Mouse (Mus musculus): ENCODE measurements at regions not wholly inside any gene's neighbourhood (a gene's known extent, or its start where the extent isn't known, plus 50 kb on each side); places are given as distances from the start of the nearest gene placed in this dataset.

DNA sequence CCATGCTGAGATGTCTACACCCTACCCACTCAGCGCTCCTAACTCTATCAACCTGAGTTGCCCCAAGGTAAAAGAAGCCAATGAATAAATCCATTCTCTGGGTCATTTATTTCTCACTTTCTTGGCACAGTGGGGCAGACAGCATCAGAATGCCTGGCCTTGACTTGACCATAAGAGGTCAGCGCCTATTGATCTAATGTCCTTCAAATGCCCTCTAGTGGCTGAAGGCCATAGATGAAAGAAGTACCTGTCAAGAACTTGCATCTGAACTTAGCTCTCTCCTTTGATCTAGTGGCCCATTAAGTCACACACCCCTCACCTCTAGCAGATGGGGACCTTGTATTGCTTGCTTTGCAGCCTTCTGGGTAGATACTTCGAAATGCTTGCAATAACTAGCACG, 159.5 kb upstream of the Smarca2 start:
- WGBS, result 84% methylated on average over 4 of the region's 4 CpGs
- Histone ChIP-seq H3K36me3 (ENCODE audit: poor library complexity, severe bottlenecking) (no peaks in the 10 kb centered on the region), H3K4me3 (no peak overlapping the region), H3K4me2 (no peak overlapping the region), H3K9me3 (replicated peaks) (no peaks in the 10 kb centered on the region), H3K27ac (no peak overlapping the region), H3K27me3 (no peaks in the 10 kb centered on the region), H3K9ac (no peak overlapping the region), H3K4me1 (no peaks in the 10 kb centered on the region)
- ATAC-seq, result no peak

DNA sequence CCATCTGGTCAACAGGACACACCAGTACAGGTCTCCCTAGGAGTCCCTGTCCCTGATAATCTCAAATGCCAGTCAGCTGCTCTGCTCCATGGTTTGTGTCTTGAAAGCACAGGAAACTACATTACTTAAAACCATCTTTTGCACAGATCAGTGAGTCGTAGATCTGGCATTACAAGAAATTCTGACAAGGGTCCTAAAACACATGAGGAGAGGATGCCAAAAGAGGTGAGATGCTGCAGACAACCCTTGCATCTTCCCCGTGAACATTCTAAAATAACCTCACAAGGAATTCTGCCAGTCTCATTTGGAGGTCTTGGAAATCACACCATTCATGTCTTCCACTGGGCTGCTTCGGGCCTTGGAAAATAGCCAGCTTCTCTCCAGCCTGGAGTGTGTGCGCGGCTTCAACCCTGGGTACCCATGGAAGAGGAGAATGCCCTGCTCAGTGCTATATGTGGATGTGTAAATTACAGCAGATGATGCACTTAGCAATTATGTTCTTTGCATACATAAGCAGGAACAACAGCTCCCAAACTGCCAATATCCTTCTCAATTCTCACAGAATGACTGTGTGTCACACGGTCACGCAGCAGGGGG, 157.3 kb upstream of the Smarca2 start:
- H3K27ac ChIP-seq, result no peak overlapping the region
- no peaks in the 10 kb centered on the region for H3K9me3 ChIP-seq (replicated peaks)
- H3K9ac ChIP-seq, result no peak overlapping the region
- peak; percentile 75 for ATAC-seq
- 74% methylated on average over 7 of the region's 7 CpGs for WGBS
- H3K4me3 ChIP-seq, result no peak overlapping the region
- no peaks in the 10 kb centered on the region for H3K27me3 ChIP-seq
- H3K4me1 ChIP-seq, result no peaks in the 10 kb centered on the region
- no peak overlapping the region for H3K4me2 ChIP-seq
- H3K36me3 ChIP-seq (ENCODE audit: poor library complexity, severe bottlenecking), result no peaks in the 10 kb centered on the region

DNA sequence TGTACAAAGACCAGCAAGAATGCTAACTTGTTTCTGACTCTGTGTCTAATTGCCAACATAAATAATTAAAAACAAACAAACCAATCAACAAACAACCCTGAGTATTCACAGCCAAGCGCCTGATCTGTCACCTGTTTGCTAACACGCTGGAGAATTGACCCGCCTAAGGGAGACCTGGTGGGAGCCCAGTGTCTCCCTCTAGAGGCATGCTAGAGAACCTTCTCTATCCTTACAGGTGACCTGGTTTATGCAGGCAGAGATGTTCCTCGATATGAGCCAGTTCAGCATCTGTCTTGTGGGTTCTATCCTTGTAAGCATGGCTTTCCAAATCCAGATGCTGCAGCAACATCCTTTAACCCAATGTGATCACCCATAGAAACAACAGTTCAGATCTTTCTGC, 143.1 kb upstream of the Smarca2 start:
- Histone ChIP-seq H3K4me2 (no peak overlapping the region), H3K27ac (no peak overlapping the region), H3K27me3 (no peaks in the 10 kb centered on the region), H3K9ac (no peak overlapping the region), H3K36me3 (ENCODE audit: poor library complexity, severe bottlenecking) (no peaks in the 10 kb centered on the region), H3K4me1 (peaks cover 20% of the 10 kb centered on the region), H3K4me3 (no peak overlapping the region), H3K9me3 (replicated peaks) (no peaks in the 10 kb centered on the region)
- 56% methylated on average over 4 of the region's 4 CpGs for WGBS
- no peak for ATAC-seq

DNA sequence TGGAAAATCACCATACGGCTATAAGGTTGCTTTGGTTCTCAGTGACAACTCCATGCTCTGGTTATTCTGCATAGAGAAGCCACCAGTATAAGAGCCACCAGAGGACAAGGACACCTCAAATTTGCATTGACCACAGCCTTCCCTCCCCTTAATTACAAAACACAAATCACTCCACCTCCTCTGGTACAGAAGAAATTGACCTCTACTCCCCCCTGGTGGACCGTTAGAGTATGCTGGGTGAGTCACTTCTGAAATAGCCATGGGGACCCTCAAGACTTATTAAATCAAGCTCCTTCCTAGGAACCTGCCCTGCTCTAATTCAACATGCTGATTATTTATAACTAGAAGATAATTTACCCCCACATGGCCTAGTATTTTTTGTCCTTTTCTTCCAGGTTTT, 139.6 kb upstream of the Smarca2 start:
- Histone ChIP-seq H3K27me3 (no peaks in the 10 kb centered on the region), H3K4me3 (no peak overlapping the region), H3K4me2 (no peak overlapping the region), H3K4me1 (peaks cover 34% of the 10 kb centered on the region), H3K36me3 (ENCODE audit: poor library complexity, severe bottlenecking) (no peaks in the 10 kb centered on the region), H3K27ac (no peak overlapping the region), H3K9ac (no peak overlapping the region), H3K9me3 (replicated peaks) (no peaks in the 10 kb centered on the region)
- ATAC-seq, result peak; percentile 33; the same call in 1 of the 2 replicates
- 51% methylated on average over 2 of the region's 2 CpGs for whole genome bisulfite sequencing

DNA sequence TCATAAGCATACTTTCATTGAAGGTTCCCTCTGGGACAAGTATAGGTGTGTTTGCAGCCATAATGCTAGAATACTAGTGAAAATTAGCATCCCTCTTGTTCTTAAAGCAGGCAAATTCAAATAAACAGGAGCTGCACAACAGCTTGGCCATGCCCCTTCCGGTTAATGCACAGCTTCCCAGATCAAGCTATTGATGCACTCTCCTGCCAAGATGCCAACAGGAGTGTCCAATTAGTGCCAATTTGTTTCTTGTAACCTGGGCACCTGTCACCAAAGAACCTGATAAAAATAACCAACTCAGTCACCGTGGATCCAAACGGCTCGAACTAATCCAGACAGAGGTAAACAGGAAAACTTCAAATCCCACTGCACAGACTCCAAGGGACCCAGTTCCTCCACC, 138.6 kb upstream of the Smarca2 start:
- 0 out of 2 replicates have a peak overlapping the region, but pooled peaks have one; percentile 35 for H3K4me2 ChIP-seq
- 51% methylated on average over 4 of the region's 4 CpGs for WGBS
- H3K9ac ChIP-seq, result no peak overlapping the region
- no peak for ATAC-seq
- H3K9me3 ChIP-seq (replicated peaks), result no peaks in the 10 kb centered on the region
- no peak overlapping the region for H3K4me3 ChIP-seq
- peaks cover 34% of the 10 kb centered on the region for H3K4me1 ChIP-seq
- 0 out of 2 replicates have a peak overlapping the region, but pooled peaks have one; percentile 63 for H3K27ac ChIP-seq
- no peaks in the 10 kb centered on the region for H3K36me3 ChIP-seq (ENCODE audit: poor library complexity, severe bottlenecking)
- H3K27me3 ChIP-seq, result no peaks in the 10 kb centered on the region

DNA sequence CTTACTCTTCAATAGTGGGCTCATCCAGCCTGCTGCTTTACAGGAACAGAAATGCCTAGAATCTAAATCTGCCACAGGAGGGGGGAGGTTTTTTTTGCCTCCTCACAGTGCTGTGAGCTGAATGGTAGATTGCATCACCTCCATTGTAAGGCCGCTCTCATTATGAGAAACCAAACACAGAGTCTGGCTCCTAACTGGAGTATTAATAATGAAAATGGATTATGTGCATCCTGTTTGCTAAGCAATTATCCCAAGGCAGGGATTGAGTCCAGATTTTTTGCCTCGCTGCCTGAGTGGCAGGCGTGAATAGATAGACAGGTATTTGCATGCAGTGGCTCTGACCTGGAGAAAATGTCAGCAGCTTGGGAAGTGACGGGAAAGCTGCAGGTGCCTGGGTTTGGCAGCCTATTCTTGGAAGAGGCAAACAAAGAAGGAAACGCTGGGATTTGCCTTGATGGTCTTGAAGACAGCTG, 137.6 kb upstream of the Smarca2 start:
- Histone ChIP-seq H3K27ac (peak overlapping the region; percentile 63), H3K4me3 (no peak overlapping the region), H3K9ac (peak overlapping the region; percentile 31), H3K9me3 (replicated peaks) (no peaks in the 10 kb centered on the region), H3K27me3 (no peaks in the 10 kb centered on the region), H3K4me2 (peak overlapping the region; percentile 35), H3K4me1 (peaks cover 34% of the 10 kb centered on the region), H3K36me3 (ENCODE audit: poor library complexity, severe bottlenecking) (no peaks in the 10 kb centered on the region)
- peak; percentile 85 for ATAC-seq
- 1% methylated on average over 5 of the region's 5 CpGs for WGBS

DNA sequence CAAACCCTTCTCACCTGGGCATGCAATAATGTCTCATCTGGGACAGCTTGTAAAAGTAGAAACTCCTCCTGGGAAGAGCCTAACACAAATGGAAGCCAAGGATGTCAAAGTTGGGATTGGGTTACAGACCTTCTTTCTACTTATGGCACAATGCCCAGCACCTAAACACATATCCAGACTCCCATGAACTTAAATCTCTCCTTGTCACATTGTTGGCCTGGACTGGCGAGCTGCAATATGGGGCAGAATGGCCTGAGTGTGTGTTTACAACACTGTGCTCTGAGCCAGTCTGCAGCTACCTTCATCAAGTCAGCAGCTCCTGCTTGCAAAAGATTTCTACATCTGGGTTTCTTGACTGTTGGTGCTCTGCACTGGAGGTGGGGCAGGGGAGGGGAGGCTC, 132.2 kb upstream of the Smarca2 start:
- Histone ChIP-seq H3K36me3 (ENCODE audit: poor library complexity, severe bottlenecking) (no peaks in the 10 kb centered on the region), H3K4me3 (no peak overlapping the region), H3K27ac (no peak overlapping the region), H3K9me3 (replicated peaks) (no peaks in the 10 kb centered on the region), H3K9ac (no peak overlapping the region), H3K4me2 (no peak overlapping the region), H3K4me1 (peaks cover 15% of the 10 kb centered on the region), H3K27me3 (no peaks in the 10 kb centered on the region)
- WGBS, result 90% methylated on average over 1 of the region's 1 CpGs
- ATAC-seq, result no peak

DNA sequence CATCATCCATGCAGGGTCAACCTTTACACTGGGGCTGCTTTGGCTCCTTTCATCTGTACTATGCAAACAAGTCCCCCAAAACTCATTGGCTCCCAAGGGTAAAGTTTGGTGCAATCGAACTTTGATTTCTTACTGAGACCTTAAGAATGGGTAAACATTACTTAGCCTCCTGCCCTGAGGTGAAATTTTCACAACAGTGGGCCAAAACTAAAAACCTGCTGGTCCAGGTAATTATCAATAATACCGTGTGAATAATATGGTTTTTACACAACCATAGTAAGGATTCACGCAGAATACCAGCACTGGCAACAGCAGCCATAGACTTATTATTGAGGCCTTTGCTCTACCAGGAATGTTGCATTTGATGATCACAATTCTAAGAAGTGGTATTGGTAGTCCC, 131.6 kb upstream of the Smarca2 start:
- Histone ChIP-seq H3K36me3 (ENCODE audit: poor library complexity, severe bottlenecking) (no peaks in the 10 kb centered on the region), H3K4me3 (no peak overlapping the region), H3K27me3 (no peaks in the 10 kb centered on the region), H3K9ac (no peak overlapping the region), H3K4me2 (no peak overlapping the region), H3K9me3 (replicated peaks) (no peaks in the 10 kb centered on the region), H3K4me1 (peaks cover 15% of the 10 kb centered on the region), H3K27ac (no peak overlapping the region)
- no peak for ATAC-seq
- 95% methylated on average over 3 of the region's 3 CpGs for WGBS

DNA sequence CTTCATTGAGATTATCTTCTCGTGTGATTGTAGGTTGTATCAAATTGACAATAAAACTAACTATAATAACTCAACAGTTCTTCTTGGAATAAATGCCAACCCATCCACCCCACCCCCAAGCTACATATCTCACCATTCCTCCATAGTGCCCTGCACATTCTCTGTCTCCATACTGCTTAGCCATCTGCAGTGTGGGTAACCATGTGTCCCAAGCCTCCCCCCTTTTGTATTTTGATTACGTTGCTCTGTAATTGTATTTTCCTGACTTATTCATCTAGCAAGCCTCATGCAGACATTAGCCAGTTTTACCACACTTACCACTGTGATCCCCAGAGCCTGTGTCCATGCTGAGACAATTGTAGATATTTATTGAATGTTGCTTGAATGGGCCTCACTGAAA, 129.7 kb upstream of the Smarca2 start:
- Histone ChIP-seq H3K4me1 (peaks cover 24% of the 10 kb centered on the region), H3K9me3 (replicated peaks) (no peaks in the 10 kb centered on the region), H3K27ac (no peak overlapping the region), H3K4me3 (no peak overlapping the region), H3K4me2 (no peak overlapping the region), H3K9ac (no peak overlapping the region), H3K36me3 (ENCODE audit: poor library complexity, severe bottlenecking) (no peaks in the 10 kb centered on the region), H3K27me3 (no peaks in the 10 kb centered on the region)
- WGBS, result 62% methylated on average over 2 of the region's 2 CpGs
- no peak for ATAC-seq

DNA sequence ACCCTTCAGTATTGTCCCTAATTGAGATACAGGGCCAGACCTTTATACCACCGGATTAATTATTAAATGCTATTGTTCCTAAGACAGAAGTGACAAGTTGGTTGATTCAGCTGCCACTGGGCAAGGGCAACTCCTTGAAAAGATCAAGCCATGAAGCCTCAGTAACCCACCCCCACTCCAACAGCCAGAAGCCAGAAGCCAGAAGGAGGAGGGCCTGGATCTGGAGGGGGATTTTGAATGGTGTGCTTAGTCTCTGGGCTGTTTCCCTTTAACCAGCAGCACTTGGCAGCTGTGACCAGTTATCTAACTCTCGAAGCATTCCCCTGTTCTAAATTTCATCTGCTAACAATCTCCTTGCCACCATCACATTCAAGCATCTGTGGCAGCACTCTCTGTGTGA, 129.1 kb upstream of the Smarca2 start:
- no peaks in the 10 kb centered on the region for H3K27me3 ChIP-seq
- ATAC-seq, result no peak
- H3K4me3 ChIP-seq, result no peak overlapping the region
- no peak overlapping the region for H3K9ac ChIP-seq
- peaks cover 24% of the 10 kb centered on the region for H3K4me1 ChIP-seq
- no peaks in the 10 kb centered on the region for H3K9me3 ChIP-seq (replicated peaks)
- no peak overlapping the region for H3K27ac ChIP-seq
- H3K36me3 ChIP-seq (ENCODE audit: poor library complexity, severe bottlenecking), result no peaks in the 10 kb centered on the region
- no peak overlapping the region for H3K4me2 ChIP-seq
- 47% methylated on average over 2 of the region's 2 CpGs for WGBS

DNA sequence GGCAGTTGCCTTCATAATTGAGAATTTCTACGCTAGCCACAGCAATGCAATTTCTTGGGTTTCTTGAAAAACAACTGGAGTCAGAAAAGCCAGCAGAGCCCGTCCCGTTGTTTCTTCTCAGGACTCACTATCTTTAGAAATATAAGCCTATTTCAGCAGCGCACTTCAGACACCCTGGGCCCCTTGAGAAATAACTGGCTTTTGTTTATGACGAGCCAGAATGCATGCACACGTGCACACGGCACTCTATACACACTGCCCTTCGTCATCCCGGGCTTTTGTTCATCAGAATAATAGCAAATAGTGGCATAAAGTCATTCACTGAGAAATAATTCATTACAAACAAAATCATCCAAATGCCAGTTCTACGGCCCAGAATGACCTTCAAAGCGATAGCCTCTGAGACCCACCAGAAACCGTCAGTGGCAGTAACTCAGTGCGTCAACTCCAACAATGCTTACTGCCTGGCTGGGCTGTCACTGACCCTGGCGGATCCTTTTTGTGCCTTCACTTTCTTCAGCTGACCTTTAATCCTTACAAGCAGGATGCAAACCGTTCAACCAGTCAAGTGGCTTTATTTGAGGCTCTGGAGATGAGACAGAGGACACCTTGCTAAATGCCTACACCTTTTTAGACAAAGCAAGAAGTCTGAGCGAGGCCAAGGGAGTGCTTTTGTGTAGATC, 126.7 kb upstream of the Smarca2 start:
- Histone ChIP-seq H3K4me2 (peak overlapping the region; percentile 25; the same call in 1 of the 2 replicates), H3K9me3 (replicated peaks) (no peaks in the 10 kb centered on the region), H3K4me3 (no peak overlapping the region), H3K4me1 (peaks cover 24% of the 10 kb centered on the region), H3K27me3 (no peaks in the 10 kb centered on the region), H3K36me3 (ENCODE audit: poor library complexity, severe bottlenecking) (no peaks in the 10 kb centered on the region), H3K9ac (no peak overlapping the region; the same call in 1 of the 2 replicates), H3K27ac (no peak overlapping the region)
- 17% methylated on average over 16 of the region's 16 CpGs for WGBS
- no peak; the same call in 1 of the 2 replicates for ATAC-seq

DNA sequence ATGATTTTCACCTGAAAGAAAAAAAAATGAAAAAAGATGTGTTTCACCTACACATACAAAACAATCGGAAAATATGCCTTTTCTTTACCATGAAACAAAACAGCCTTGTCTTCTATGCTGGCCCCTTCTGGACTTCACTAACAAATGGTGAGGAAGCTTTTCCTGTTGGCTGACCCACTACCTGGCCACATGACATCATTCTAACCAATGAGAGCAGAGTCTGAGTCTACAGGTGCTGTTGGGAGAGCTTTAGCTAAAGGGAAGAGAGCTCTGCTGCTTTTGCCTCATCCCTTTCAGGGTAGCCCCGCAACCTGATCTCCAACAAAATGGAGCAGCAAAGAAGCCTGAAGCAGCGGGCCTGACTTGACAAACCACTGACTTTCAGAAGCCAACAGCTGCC, 120.5 kb upstream of the Smarca2 start:
- 66% methylated on average over 3 of the region's 3 CpGs for WGBS
- Histone ChIP-seq H3K4me1 (no peaks in the 10 kb centered on the region), H3K9ac (no peak overlapping the region), H3K4me2 (no peak overlapping the region), H3K9me3 (replicated peaks) (no peaks in the 10 kb centered on the region), H3K36me3 (ENCODE audit: poor library complexity, severe bottlenecking) (no peaks in the 10 kb centered on the region), H3K27ac (no peak overlapping the region), H3K27me3 (no peaks in the 10 kb centered on the region), H3K4me3 (no peak overlapping the region)
- no peak for ATAC-seq

DNA sequence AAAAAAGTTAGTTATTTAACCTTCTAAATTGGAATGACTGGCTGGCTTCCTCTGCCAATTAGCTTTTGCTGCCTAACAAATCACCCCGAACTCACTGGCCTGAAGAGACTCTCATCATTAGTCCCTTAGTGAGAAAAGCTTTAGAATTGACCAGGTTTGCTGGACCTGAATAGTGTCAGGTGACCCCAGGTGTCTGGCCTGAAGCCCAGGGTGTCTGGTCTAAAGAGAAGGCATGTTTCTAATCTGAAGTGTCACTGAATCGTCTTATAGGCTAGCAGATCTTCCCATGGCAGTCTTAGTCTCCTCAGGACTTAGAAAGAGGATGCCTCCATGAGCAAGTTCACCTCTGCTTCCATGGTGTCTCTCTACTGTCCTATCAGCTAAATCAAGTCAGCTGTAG, 112.0 kb upstream of the Smarca2 start:
- no peaks in the 10 kb centered on the region for H3K4me1 ChIP-seq
- ATAC-seq, result no peak
- WGBS, result 58% methylated on average over 2 of the region's 2 CpGs
- H3K4me2 ChIP-seq, result no peak overlapping the region
- no peak overlapping the region for H3K9ac ChIP-seq
- no peaks in the 10 kb centered on the region; the same call in 1 of the 2 replicates for H3K9me3 ChIP-seq (replicated peaks)
- H3K27ac ChIP-seq, result no peak overlapping the region
- H3K4me3 ChIP-seq, result no peak overlapping the region
- H3K27me3 ChIP-seq, result no peaks in the 10 kb centered on the region
- H3K36me3 ChIP-seq (ENCODE audit: poor library complexity, severe bottlenecking), result no peaks in the 10 kb centered on the region

Measured in forebrain, embryonic 13.5 days (tissue).